Mouse (Mus musculus): ENCODE data around the gene Nlrp10. TPM values are rescaled to one million over a fixed set of nuclear protein-coding genes. Genes with fewer than 3 reads are reported as not detected.

Nlrp10 gene
- total RNA-seq, 1 experiment, result 0.04 TPM

DNA sequence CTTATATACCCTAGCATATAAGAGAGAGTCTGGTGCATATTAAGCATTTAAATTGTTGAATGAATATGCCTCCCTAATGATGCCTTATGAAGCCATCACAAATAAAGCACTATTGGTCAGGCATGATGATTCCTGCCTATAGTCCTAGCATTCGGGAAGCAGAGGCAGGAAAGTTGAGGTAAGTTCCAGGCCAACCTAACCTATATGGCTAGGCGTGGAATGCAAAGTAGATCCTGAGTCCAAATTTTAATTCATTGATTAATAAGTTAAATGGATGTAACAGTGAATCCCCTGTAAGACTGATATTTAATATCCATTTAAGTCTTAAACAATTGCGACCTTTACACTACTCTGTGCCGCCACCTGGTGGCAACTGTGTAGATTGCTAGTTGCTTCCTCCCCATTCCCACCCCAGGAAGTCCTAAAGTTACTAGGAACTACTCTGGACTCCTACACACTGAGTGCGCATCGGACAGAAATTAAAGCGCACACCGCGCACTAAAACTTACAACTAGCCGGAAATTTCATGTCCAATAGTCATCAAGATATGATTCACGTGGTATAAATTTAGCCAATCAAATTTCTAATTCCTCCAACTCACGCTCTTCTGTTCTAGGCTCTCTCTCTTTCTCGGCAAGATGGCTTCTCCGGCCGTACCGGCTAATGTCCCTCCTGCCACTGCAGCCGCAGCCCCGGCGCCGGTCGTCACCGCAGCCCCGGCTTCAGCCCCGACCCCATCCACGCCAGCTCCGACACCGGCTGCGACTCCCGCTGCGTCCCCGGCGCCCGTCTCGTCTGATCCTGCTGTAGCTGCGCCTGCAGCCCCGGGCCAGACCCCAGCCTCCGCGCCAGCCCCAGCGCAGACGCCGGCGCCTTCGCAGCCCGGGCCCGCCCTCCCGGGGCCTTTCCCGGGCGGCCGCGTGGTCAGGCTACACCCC, 4.1 kb upstream of the Nlrp10 start, which contains the start of gene Eif3f:
Eif3f (plus strand) TSS at position 624 of the 938 bp plus-strand sequence.
- DNase-seq (ENCODE audit: low read depth, low spot score), result peak; percentile 96
- Histone ChIP-seq H3K27ac (ENCODE audit: insufficient read depth, low read depth, low read length, poor library complexity, severe bottlenecking) (peak within 1 kb of the TSS; percentile 45; the same call in 1 of the 2 replicates), H3K4me3 (ENCODE audit: insufficient read depth in 1 of 2, low read depth in 1 of 2, low read length in 2 of 2, poor library complexity in 1 of 2, severe bottlenecking in 1 of 2) (peak within 1 kb of the TSS; percentile 97 to 98), H3K4me1 (ENCODE audit: control insufficient read depth in 2 of 2, insufficient read depth in 2 of 2, low read length in 2 of 2, poor library complexity in 1 of 2) (peaks cover 0 to 6% of the 10 kb centered on the region in 2 experiments; a peak in 2 of 4 replicates), H3K36me3 (ENCODE audit: control insufficient read depth, insufficient read depth, low read length, poor library complexity, severe bottlenecking) (peaks cover 30% of the 10 kb centered on the region), H3K9ac (ENCODE audit: insufficient read depth, low read depth, low read length, poor library complexity, severe bottlenecking) (peak within 1 kb of the TSS; percentile 99), H3K9me3 (ENCODE audit: control insufficient read depth, insufficient read depth, low read depth, low read length) (peaks cover 4% of the 10 kb centered on the region; the same call in 1 of the 2 replicates)
- TF ChIP-seq HCFC1 (IDR thresholded peaks at IDR 0.05; ENCODE audit: borderline replicate concordance, insufficient read depth, low read length) (peak; percentile 89), MAFK (IDR thresholded peaks at IDR 0.05; ENCODE audit: insufficient read depth, low read depth, low read length) (no peak), ZNF384 (IDR thresholded peaks at IDR 0.05; ENCODE audit: low read depth, low read length) (no peak), ZC3H11A (IDR thresholded peaks at IDR 0.05; ENCODE audit: borderline replicate concordance, low read depth, low read length) (peak; percentile 80; the same call in 1 of the 2 replicates), CHD2 (IDR thresholded peaks at IDR 0.05; ENCODE audit: low read depth, low read length) (peak; percentile 82)
- in situ Hi-C loops (cut with MboI; ENCODE audit: low sequenced_read_pairs in 2 of 2, unreplicated experiment in 2 of 2), result no loop called here

DNA sequence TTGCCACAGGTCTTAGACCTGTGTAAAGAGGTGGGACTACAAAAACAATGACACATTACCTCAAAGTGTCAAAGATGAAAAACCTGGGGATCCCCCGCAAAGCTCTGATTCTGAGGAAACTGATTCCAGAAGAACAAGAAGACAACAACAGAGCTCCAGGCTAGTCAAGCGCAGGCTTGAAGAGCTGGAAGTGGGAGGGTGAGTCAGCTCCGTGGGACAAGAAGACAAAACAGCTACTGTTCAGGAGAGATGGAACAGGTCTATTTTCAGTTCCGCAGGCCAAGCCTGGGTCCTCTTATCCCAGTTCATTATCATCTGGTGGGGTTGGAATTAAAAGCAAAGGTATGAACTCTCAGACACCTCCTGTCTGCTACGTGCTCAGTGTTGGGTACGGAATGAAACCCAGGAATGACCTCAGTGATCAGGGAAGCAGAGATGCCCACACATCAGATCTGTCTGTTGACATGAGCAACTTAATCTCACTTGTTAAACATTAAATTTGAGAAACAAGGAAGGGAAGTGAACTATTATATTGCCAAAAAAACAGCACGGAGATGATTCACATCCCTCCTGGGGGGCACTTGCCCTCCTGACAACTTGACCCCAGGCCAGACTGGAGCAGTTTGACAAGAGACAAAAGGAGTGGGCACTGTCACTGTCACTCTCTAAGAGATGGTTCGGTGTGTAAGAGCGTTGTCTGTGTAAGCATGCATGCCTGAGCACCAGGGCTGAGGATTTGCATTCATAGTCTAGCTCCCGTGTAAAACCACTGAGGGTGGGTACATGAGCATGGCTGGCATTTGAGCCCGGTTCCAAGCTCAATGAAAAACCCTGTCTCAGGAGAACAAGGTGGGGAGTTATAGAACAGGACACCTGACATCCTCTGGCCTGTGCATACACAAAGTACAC, 1.4 kb downstream of the Nlrp10 start:
- TF ChIP-seq ZNF384 (IDR thresholded peaks at IDR 0.05; ENCODE audit: low read depth, low read length) (no peak), CHD2 (IDR thresholded peaks at IDR 0.05; ENCODE audit: low read depth, low read length) (no peak), HCFC1 (IDR thresholded peaks at IDR 0.05; ENCODE audit: borderline replicate concordance, insufficient read depth, low read length) (no peak), MAFK (IDR thresholded peaks at IDR 0.05; ENCODE audit: insufficient read depth, low read depth, low read length) (no peak), ZC3H11A (IDR thresholded peaks at IDR 0.05; ENCODE audit: borderline replicate concordance, low read depth, low read length) (no peak)
- in situ Hi-C loops (cut with MboI; ENCODE audit: low sequenced_read_pairs in 2 of 2, unreplicated experiment in 2 of 2), result no loop called here
- no peaks in the 10 kb centered on the region for H3K9me3 ChIP-seq (ENCODE audit: control insufficient read depth, insufficient read depth, low read depth, low read length)
- H3K4me3 ChIP-seq (ENCODE audit: insufficient read depth in 1 of 2, low read depth in 1 of 2, low read length in 2 of 2, poor library complexity in 1 of 2, severe bottlenecking in 1 of 2), result no peak overlapping the region
- no peaks in the 10 kb centered on the region for H3K4me1 ChIP-seq (ENCODE audit: control insufficient read depth in 2 of 2, insufficient read depth in 2 of 2, low read length in 2 of 2, poor library complexity in 1 of 2)
- H3K9ac ChIP-seq (ENCODE audit: insufficient read depth, low read depth, low read length, poor library complexity, severe bottlenecking), result no peak overlapping the region
- no peak for DNase-seq (ENCODE audit: low read depth, low spot score)
- H3K36me3 ChIP-seq (ENCODE audit: control insufficient read depth, insufficient read depth, low read length, poor library complexity, severe bottlenecking), result no peaks in the 10 kb centered on the region
- no peak overlapping the region for H3K27ac ChIP-seq (ENCODE audit: insufficient read depth, low read depth, low read length, poor library complexity, severe bottlenecking)

DNA sequence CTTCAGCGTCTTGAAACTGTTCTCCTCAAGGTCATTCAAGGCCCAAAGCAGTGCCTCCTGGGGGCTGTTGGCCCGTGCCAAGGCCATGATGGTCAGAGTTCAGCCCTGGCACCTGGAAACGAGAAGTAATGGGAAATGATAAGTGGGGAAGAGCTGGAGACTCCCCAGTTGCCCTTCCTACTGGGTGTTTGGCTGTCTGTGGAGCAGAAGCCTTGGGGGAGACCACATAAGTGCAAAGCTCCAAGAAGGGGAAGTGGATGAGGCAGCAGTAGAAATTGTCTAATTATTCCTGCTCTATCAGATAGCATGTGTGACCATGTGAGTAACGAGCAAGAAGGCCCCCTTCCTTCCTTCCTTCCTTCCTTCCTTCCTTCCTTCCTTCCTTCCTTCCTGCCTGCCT, 2.9 kb downstream of the Nlrp10 start:
- no peak for DNase-seq (ENCODE audit: low read depth, low spot score)
- H3K9me3 ChIP-seq (ENCODE audit: control insufficient read depth, insufficient read depth, low read depth, low read length), result no peaks in the 10 kb centered on the region
- TF ChIP-seq MAFK (IDR thresholded peaks at IDR 0.05; ENCODE audit: insufficient read depth, low read depth, low read length) (no peak), HCFC1 (IDR thresholded peaks at IDR 0.05; ENCODE audit: borderline replicate concordance, insufficient read depth, low read length) (no peak)
- H3K36me3 ChIP-seq (ENCODE audit: control insufficient read depth, insufficient read depth, low read length, poor library complexity, severe bottlenecking), result no peaks in the 10 kb centered on the region
- in situ Hi-C loops (cut with MboI; ENCODE audit: low sequenced_read_pairs in 2 of 2, unreplicated experiment in 2 of 2), result no loop called here
- H3K9ac ChIP-seq (ENCODE audit: insufficient read depth, low read depth, low read length, poor library complexity, severe bottlenecking), result no peak overlapping the region
- no peak overlapping the region for H3K4me3 ChIP-seq (ENCODE audit: insufficient read depth in 1 of 2, low read depth in 1 of 2, low read length in 2 of 2, poor library complexity in 1 of 2, severe bottlenecking in 1 of 2)
- H3K4me1 ChIP-seq (ENCODE audit: control insufficient read depth in 2 of 2, insufficient read depth in 2 of 2, low read length in 2 of 2, poor library complexity in 1 of 2), result no peaks in the 10 kb centered on the region
- no peak overlapping the region for H3K27ac ChIP-seq (ENCODE audit: insufficient read depth, low read depth, low read length, poor library complexity, severe bottlenecking)

DNA sequence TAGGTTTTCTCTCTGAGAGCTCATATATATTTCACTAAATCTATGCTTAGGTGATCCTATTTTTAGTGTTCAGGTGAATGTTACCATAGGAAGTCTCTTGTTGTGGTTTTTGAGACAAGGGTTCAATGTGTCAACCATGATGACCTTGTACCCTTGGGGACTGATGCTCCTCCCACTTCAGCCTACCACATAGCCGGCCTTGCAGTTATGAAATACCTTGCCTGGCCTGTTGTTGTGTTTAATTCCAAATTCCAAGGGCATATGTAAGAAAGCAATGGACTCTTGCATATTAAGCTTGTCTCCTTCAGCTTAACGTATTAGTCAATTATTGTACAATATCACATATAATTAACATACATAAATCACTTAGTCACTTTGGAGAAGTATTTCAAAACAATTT, 26.0 kb downstream of the Nlrp10 start:
- no peaks in the 10 kb centered on the region for H3K9me3 ChIP-seq (ENCODE audit: control insufficient read depth, insufficient read depth, low read depth, low read length)
- H3K36me3 ChIP-seq (ENCODE audit: control insufficient read depth, insufficient read depth, low read length, poor library complexity, severe bottlenecking), result no peaks in the 10 kb centered on the region
- in situ Hi-C loops (cut with MboI; ENCODE audit: low sequenced_read_pairs in 2 of 2, unreplicated experiment in 2 of 2), result no loop called here
- TF ChIP-seq ZNF384 (IDR thresholded peaks at IDR 0.05; ENCODE audit: low read depth, low read length) (no peak), MAFK (IDR thresholded peaks at IDR 0.05; ENCODE audit: insufficient read depth, low read depth, low read length) (no peak)
- no peak overlapping the region for H3K4me3 ChIP-seq (ENCODE audit: insufficient read depth in 1 of 2, low read depth in 1 of 2, low read length in 2 of 2, poor library complexity in 1 of 2, severe bottlenecking in 1 of 2)
- H3K27ac ChIP-seq (ENCODE audit: insufficient read depth, low read depth, low read length, poor library complexity, severe bottlenecking), result no peak overlapping the region
- H3K4me1 ChIP-seq (ENCODE audit: control insufficient read depth in 2 of 2, insufficient read depth in 2 of 2, low read length in 2 of 2, poor library complexity in 1 of 2), result no peaks in the 10 kb centered on the region
- H3K9ac ChIP-seq (ENCODE audit: insufficient read depth, low read depth, low read length, poor library complexity, severe bottlenecking), result no peak overlapping the region
- DNase-seq (ENCODE audit: low read depth, low spot score), result no peak

Measured in ES-E14 (cell line).